Mouse (Mus musculus) hindbrain, embryonic 10.5 days (tissue): Measurements from ENCODE around the gene Ifnb1. TPM values are rescaled to one million over a fixed set of nuclear protein-coding genes. Genes with fewer than 3 reads are reported as not detected.

Source experiments
- DNase-seq: peaks from one replicate; pipeline ENCODE4 v3.0.0-alpha.2; 2017; ENCODE audit warnings: low spot score
- H3K27ac ChIP-seq: fragments of 300-500 bp; sonication (generic); 2 replicates; pipeline ENCODE4 v1.5.1; 2016; ENCODE audit warnings: mild to moderate bottlenecking, moderate library complexity
- H3K27me3 ChIP-seq: fragments of 300-500 bp; sonication (generic); 2 replicates; pipeline ENCODE4 v1.6.1; 2016; ENCODE audit warnings: mild to moderate bottlenecking; ENCODE audit not compliant: poor library complexity, insufficient read depth, severe bottlenecking
- H3K36me3 ChIP-seq: fragments of 300-500 bp; sonication (generic); 2 replicates; pipeline ENCODE4 v1.6.1; 2016; ENCODE audit warnings: mild to moderate bottlenecking, moderate library complexity
- H3K4me1 ChIP-seq: fragments of 300-500 bp; sonication (generic); replicated peaks from 2 replicates; pipeline ENCODE4 v1.6.1; 2016; ENCODE audit warnings: mild to moderate bottlenecking
- H3K4me3 ChIP-seq: fragments of 300-500 bp; sonication (generic); 2 replicates; pipeline ENCODE4 v1.5.1; 2016; ENCODE audit warnings: mild to moderate bottlenecking, moderate library complexity
- H3K9me3 ChIP-seq: fragments of 300-500 bp; sonication (generic); 2 replicates; pipeline ENCODE4 v1.6.1; 2016; ENCODE audit warnings: mild to moderate bottlenecking, moderate library complexity
- WGBS: fragments of 180-500 bp; shearing (Covaris S2); methylation state at CpG from one replicate; pipeline ENCODE4 v1.1.7; 2016; 5-methylcytosine and 5-hydroxymethylcytosine counted together
- polyA plus RNA-seq: library from polyadenylated mRNA; unstranded; fragments of >200 nt; fragmentation: Nextera tagmentation; extraction: Ambion mirVana; gene quantifications from 2 replicates; pipeline ENCODE4 v1.2.1, GENCODE M21; 2016

The Ifnb1 gene
- polyA plus RNA-seq, 1 experiment from 2014 or later: not detected

GRCm38 (mm10) chr4:88530271-88530670, 7.7 kb upstream of the Ifnb1 start:
- DNase-seq: no peak

GRCm38 (mm10) chr4:88526379-88527049, 3.9 kb upstream of the Ifnb1 start:
- Histone ChIP-seq H3K27me3 (no peaks in the 10 kb centered on the region), H3K36me3 (no peaks in the 10 kb centered on the region), H3K9me3 (no peaks in the 10 kb centered on the region), H3K4me3 (no peak overlapping the region), H3K4me1 (no peaks in the 10 kb centered on the region), H3K27ac (no peak overlapping the region)
- 85% methylated on average over 5 of the region's 5 CpGs for WGBS
- no peak for DNase-seq

More at GRCm38 (mm10) chr4:88530271-88530670, 7.7 kb upstream of the Ifnb1 start:
- H3K27me3 ChIP-seq: no peaks in the 10 kb centered on the region
- H3K4me1 ChIP-seq: no peaks in the 10 kb centered on the region
- no peaks in the 10 kb centered on the region for H3K36me3 ChIP-seq
- no peak overlapping the region for H3K27ac ChIP-seq
- 71% methylated on average over 4 of the region's 4 CpGs for WGBS
- no peaks in the 10 kb centered on the region for H3K9me3 ChIP-seq
- no peak overlapping the region for H3K4me3 ChIP-seq

DNA sequence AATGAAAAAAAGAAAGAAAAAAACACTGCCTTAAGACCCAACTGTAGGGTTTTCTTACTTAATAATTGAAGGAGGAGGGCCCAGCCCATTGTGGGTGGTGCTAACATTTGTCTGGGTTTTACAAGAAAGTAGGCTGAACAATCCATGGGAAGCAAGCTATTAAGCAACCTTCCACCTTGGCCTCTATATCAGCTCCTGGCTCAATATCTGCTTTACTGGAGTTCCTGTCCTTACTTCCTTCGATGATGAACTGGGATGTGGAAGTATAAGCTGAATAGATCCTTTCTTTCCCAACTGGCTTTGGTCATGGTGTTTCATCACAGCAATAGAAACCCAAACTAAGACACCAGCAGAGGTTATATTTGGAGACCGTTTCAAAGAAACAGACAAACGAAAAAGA, 2.8 kb upstream of the Ifnb1 start:
- H3K27me3 ChIP-seq: no peaks in the 10 kb centered on the region
- 86% methylated on average over 3 of the region's 3 CpGs for WGBS
- no peaks in the 10 kb centered on the region for H3K9me3 ChIP-seq
- no peak for DNase-seq
- H3K4me1 ChIP-seq: no peaks in the 10 kb centered on the region
- H3K4me3 ChIP-seq: no peak overlapping the region
- H3K36me3 ChIP-seq: no peaks in the 10 kb centered on the region
- H3K27ac ChIP-seq: no peak overlapping the region

DNA sequence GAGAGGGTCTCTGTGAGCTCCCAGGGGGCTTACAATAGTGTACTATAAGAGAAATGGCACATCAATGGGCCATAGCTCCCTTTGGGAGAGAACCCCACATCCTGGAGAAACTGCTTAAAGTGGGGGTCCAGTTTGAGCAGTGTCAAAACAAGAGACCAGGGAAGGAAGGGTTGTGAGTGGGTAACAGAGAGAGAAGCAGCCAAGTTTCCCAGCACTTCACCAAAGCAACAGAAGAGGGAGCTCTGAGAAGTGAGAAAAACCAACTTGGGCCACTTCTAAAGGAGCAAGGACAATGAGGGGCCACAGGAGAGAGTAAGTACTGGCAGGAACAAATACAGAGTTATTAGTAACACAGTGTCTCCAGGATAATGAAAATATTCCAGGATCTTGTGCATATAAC, 667 bp upstream of the Ifnb1 start:
- DNase-seq: no peak
- no peak overlapping the region for H3K4me3 ChIP-seq
- no peaks in the 10 kb centered on the region for H3K9me3 ChIP-seq
- H3K36me3 ChIP-seq: no peaks in the 10 kb centered on the region
- no peak overlapping the region for H3K27ac ChIP-seq
- no peaks in the 10 kb centered on the region for H3K27me3 ChIP-seq
- no peaks in the 10 kb centered on the region for H3K4me1 ChIP-seq

DNA sequence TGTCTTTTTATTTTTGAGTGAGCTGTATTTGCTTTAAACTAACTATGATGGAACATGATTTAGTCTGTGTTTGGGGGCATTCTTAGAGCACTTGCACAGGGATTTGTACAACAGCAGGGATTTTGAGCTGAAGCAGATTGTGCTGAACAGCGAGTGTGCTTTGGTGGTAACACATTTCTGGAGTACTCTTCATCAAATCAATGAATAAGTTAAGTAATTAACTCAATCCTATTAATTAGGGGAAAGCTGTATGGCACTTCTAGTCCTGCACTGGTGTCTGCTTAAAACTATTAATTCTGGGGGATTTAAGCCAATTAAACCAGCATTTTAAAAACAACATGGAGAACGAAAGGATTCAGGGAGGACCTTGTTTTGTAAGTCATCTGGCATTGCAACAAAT, 4.6 kb downstream of the Ifnb1 start:
- Histone ChIP-seq H3K27me3 (no peaks in the 10 kb centered on the region), H3K36me3 (no peaks in the 10 kb centered on the region), H3K27ac (no peak overlapping the region), H3K9me3 (no peaks in the 10 kb centered on the region), H3K4me1 (no peaks in the 10 kb centered on the region), H3K4me3 (no peak overlapping the region)
- DNase-seq: no peak
- 90% methylated on average over 2 of the region's 2 CpGs for WGBS

DNA sequence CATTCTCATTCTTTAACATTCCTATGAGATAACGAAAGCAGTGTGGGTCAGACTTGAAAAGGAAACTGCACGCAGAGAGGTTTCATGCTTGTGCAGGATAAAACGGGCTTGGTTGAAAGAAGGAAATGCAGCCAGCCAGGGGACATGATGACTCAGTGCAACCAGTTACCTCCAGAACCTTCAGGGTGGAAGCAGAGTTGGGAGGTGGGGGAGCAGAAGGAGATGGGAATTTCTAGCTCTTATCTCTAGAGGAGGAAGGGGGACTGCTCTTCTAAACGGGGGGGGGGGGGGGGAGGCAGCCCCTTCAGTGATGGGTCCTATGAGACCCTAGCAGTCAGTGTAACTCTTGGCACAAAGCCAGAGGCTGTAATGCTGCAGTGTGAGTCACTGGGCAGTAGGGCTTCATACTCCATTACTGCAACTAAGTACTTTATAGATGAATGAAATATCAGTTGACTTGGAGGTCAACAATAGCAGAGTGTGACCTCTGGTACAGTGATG, 6.8 kb downstream of the Ifnb1 start:
- H3K9me3 ChIP-seq: no peaks in the 10 kb centered on the region
- no peak overlapping the region for H3K27ac ChIP-seq
- no peak overlapping the region for H3K4me3 ChIP-seq
- DNase-seq: no peak
- no peaks in the 10 kb centered on the region for H3K36me3 ChIP-seq
- WGBS: 66% methylated on average over 4 of the region's 4 CpGs
- no peaks in the 10 kb centered on the region for H3K4me1 ChIP-seq
- H3K27me3 ChIP-seq: no peaks in the 10 kb centered on the region

DNA sequence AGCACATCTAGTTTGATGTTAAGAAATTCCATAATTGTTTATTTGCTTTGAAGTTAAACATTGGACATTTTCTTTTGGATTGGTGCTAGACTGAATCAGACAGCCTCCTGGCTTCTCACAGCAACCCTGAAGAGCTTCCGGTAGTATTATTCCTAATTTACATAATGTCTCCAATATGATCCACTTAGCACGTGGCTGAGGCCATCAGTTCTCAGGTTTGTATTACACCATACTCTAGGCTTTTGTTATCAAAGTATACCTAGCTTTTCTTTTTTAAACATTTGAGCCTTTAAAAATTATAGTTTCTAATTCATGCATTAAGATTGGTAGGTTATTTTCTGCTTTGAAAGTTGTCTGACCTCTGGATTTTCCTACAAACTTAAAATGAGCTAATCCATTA, 7.3 kb downstream of the Ifnb1 start:
- Histone ChIP-seq H3K27ac (no peak overlapping the region), H3K4me3 (no peak overlapping the region), H3K9me3 (no peaks in the 10 kb centered on the region), H3K36me3 (no peaks in the 10 kb centered on the region), H3K4me1 (no peaks in the 10 kb centered on the region), H3K27me3 (no peaks in the 10 kb centered on the region)
- WGBS: 82% methylated on average over 2 of the region's 2 CpGs
- DNase-seq: no peak

- no peak overlapping the region for H3K4me3 ChIP-seq
- WGBS: 45% methylated on average over 4 of the region's 4 CpGs
- DNase-seq: peak; percentile 37
- no peak overlapping the region for H3K27ac ChIP-seq
- no peaks in the 10 kb centered on the region for H3K27me3 ChIP-seq
- no peaks in the 10 kb centered on the region for H3K9me3 ChIP-seq
- H3K4me1 ChIP-seq: no peaks in the 10 kb centered on the region
- H3K36me3 ChIP-seq: no peaks in the 10 kb centered on the region
Measured at GRCm38 (mm10) chr4:88514403-88514802, 8.2 kb downstream of the Ifnb1 start.

DNA sequence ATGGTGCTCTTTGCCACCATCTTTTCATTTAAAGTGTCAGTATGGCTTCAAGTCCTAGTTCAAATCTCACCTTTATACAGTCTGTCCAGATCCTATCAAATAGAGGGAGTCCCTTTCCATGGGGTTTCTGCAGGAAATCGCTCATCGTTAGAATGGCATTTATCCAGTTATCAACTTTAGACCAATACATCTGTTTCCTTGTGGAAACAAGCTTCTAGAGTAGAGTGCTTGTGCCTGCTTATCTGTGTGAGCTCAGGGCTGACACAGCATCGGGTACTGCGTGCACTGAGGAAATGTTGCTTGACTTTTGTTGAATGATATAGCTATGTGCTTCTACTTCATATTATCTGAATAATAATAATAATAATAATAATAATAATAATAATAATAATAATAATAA, 8.8 kb downstream of the Ifnb1 start:
- no peak for DNase-seq
- H3K9me3 ChIP-seq: no peaks in the 10 kb centered on the region
- no peak overlapping the region for H3K27ac ChIP-seq
- no peaks in the 10 kb centered on the region for H3K36me3 ChIP-seq
- H3K27me3 ChIP-seq: no peaks in the 10 kb centered on the region
- no peaks in the 10 kb centered on the region for H3K4me1 ChIP-seq
- H3K4me3 ChIP-seq: no peak overlapping the region
- WGBS: 93% methylated on average over 4 of the region's 4 CpGs

DNA sequence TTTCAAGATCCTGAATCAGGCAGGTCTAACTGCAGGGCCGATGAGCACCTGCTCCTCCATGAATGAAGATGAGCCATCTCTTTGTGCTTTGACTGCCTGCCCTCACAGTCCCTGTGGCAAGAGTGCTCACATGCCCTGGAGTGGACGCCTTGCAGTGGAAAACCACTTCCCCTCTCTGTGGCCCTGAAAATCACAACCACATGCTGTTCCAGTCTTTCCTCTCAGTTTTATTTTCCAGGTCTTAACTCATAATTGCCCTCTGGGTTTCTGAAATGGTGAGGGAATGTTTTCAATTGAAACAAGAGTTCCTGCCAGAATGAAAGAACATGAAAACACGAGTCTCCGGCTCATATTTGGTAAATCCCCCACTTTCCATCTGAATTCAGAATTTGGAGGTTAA, 18.8 kb downstream of the Ifnb1 start:
- no peak overlapping the region for H3K27ac ChIP-seq
- WGBS: 72% methylated on average over 4 of the region's 4 CpGs
- no peaks in the 10 kb centered on the region for H3K4me1 ChIP-seq
- H3K36me3 ChIP-seq: no peaks in the 10 kb centered on the region
- DNase-seq: no peak
- no peaks in the 10 kb centered on the region for H3K9me3 ChIP-seq
- no peak overlapping the region for H3K4me3 ChIP-seq
- H3K27me3 ChIP-seq: no peaks in the 10 kb centered on the region

DNA sequence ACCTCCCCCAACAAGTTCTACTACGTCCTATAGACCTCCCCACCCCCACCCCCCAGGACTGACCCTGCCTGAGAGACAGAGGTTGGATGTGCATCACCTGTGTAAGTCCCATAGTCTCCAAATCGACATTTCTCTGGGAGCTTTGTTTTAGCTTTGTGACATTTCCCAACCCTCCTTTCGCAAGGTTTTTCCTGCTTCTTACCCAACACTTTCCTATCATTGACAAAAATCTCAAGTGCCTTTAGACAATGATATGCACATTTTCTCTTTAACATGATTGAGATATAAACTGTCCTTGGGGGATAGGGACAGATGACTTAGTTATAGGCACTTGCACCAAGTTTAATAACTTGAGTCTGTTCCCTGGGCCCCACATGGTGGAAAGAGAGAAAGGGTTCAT, 21.3 kb downstream of the Ifnb1 start:
- Histone ChIP-seq H3K9me3 (no peaks in the 10 kb centered on the region), H3K4me1 (no peaks in the 10 kb centered on the region), H3K36me3 (no peaks in the 10 kb centered on the region), H3K27ac (no peak overlapping the region), H3K27me3 (no peaks in the 10 kb centered on the region), H3K4me3 (no peak overlapping the region)
- no peak for DNase-seq
- 81% methylated on average over 3 of the region's 3 CpGs for WGBS

DNA sequence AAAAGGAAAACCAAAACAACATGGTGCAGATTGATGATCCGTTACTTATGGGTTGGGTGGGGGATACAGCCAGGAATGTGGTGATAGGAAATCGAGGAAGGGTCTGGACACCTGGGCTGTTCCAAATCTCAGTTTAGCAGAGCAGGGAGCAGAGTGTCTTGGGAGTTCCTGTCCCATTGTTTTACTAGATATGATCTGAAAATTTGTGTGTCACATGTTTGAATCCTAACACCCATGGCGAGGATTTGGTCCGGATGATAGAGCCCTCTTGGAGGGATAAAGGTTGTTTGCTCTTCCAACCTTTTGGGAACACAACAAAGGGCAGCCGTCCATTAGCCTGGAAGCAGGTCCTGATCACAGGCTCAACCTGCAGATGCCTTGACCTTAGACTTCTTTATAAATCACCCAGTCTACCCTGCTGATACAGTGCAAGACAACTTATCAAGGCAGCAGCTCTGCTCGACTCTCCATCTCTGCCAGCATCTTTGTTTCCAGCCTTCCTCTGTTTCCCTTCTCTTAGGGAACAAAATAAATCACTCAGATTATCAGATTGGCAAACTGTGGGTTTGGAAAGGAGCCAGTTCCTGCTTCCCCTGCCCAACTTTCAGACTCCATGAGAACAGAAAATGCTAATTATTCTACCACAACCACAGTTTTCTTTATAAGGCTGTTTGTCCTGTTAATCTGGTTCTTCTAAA, 26.1 kb downstream of the Ifnb1 start:
- no peak for DNase-seq
- Histone ChIP-seq H3K27me3 (no peaks in the 10 kb centered on the region), H3K4me1 (no peaks in the 10 kb centered on the region), H3K36me3 (no peaks in the 10 kb centered on the region), H3K9me3 (no peaks in the 10 kb centered on the region), H3K4me3 (no peak overlapping the region), H3K27ac (no peak overlapping the region)
- 86% methylated on average over 6 of the region's 6 CpGs for WGBS

GRCm38 (mm10) chr4:88489622-88490021, 33.0 kb downstream of the Ifnb1 start:
- H3K4me3 ChIP-seq: no peak overlapping the region
- 94% methylated on average over 2 of the region's 2 CpGs for WGBS
- no peaks in the 10 kb centered on the region for H3K36me3 ChIP-seq
- no peaks in the 10 kb centered on the region for H3K27me3 ChIP-seq
- no peaks in the 10 kb centered on the region for H3K9me3 ChIP-seq
- no peaks in the 10 kb centered on the region for H3K4me1 ChIP-seq
- no peak overlapping the region for H3K27ac ChIP-seq
- DNase-seq: no peak
